Mouse (Mus musculus) hindbrain, embryonic 16.5 days (tissue): ENCODE data around the gene Gm20219. TPM values are rescaled to one million over a fixed set of nuclear protein-coding genes. Genes with fewer than 3 reads are reported as not detected.
"Not testable (repeated sequence)": the region's sequence is repeated elsewhere in the genome, so short reads cannot be mapped to it uniquely, and the experiment has no call there.

Experiments used
- ATAC-seq: fragments of 200-750 bp; cut with Nextera tagmentation; 2 replicates; pipeline ENCODE4 v1.8.0; 2017; ENCODE audit warnings: moderate TSS enrichment, moderate library complexity
- H3K27ac ChIP-seq: fragments of 300-500 bp; sonication (generic); 2 replicates; pipeline ENCODE4 v1.5.1; 2014; ENCODE audit warnings: low read depth, mild to moderate bottlenecking, control low read depth, low read length, moderate library complexity
- H3K27me3 ChIP-seq: fragments of 300-500 bp; sonication (generic); replicated peaks from 2 replicates; pipeline ENCODE4 v1.6.1; 2014; ENCODE audit warnings: low read length; ENCODE audit not compliant: control insufficient read depth, insufficient read depth
- H3K36me3 ChIP-seq: fragments of 300-500 bp; sonication (generic); 2 replicates; pipeline ENCODE4 v1.6.1; 2014; ENCODE audit warnings: mild to moderate bottlenecking, low read length, moderate library complexity, mixed read lengths; ENCODE audit not compliant: control insufficient read depth, insufficient read depth
- H3K4me1 ChIP-seq: fragments of 300-500 bp; sonication (generic); 2 replicates; pipeline ENCODE4 v1.6.1; 2014; ENCODE audit warnings: low read depth, low read length; ENCODE audit not compliant: control insufficient read depth, insufficient read depth
- H3K4me2 ChIP-seq: fragments of 300-500 bp; sonication (generic); 2 replicates; pipeline ENCODE4 v1.6.1; 2014; ENCODE audit warnings: mild to moderate bottlenecking, low read length, control low read depth, moderate library complexity
- H3K4me3 ChIP-seq: fragments of 300-500 bp; sonication (generic); 2 replicates; pipeline ENCODE4 v1.5.1; 2014; ENCODE audit warnings: mild to moderate bottlenecking, low read length, control low read depth, moderate library complexity
- H3K9ac ChIP-seq: fragments of 300-500 bp; sonication (generic); 2 replicates; pipeline ENCODE4 v1.6.1; 2014; ENCODE audit warnings: low read depth, mild to moderate bottlenecking, control low read depth, low read length, moderate library complexity
- H3K9me3 ChIP-seq: fragments of 300-500 bp; sonication (generic); 2 replicates; pipeline ENCODE4 v1.6.1; 2014; ENCODE audit warnings: mild to moderate bottlenecking, low read length, moderate library complexity; ENCODE audit not compliant: control insufficient read depth
- WGBS: fragments of 180-500 bp; shearing (Covaris S2); extraction: QIAGEN DNeasy Blood & Tissue Kit; methylation state at CpG from one replicate; pipeline ENCODE4 v1.1.7; 2014; 5-methylcytosine and 5-hydroxymethylcytosine counted together
- polyA plus RNA-seq: library from polyadenylated mRNA; unstranded; fragments of >200 nt; fragmentation: Nextera tagmentation; extraction: Ambion mirVana; gene quantifications from 2 replicates; pipeline ENCODE4 v1.2.1, GENCODE M21; 2015

Gene Gm20219
- polyA plus RNA-seq, 1 experiment from 2014 or later: 0.95 TPM

GRCm38 (mm10) chr17:56501635-56502400 is 52.4 kb downstream of the Gm20219 start:
- H3K4me2 ChIP-seq, H3K9ac ChIP-seq, ATAC-seq, H3K36me3 ChIP-seq, H3K9me3 ChIP-seq, H3K4me3 ChIP-seq, H3K27me3 ChIP-seq: not testable (repeated sequence)
- peak overlapping the region; percentile 55 for H3K27ac ChIP-seq
- WGBS: 20% methylated on average over 2 of the region's 2 CpGs
- H3K4me1 ChIP-seq: peaks cover 13% of the 10 kb centered on the region

Other genes with a start within 250 kb of the Gm20219 start
- gene Kdm4b, start 228.3 kb downstream of the Gm20219 start, polyA plus RNA-seq: 53.5 and 70.3 TPM in 2 replicates
- 229 and 264 TPM in 2 replicates for gene Ptprs, start 77.9 kb downstream of the Gm20219 start, polyA plus RNA-seq
- not detected in 2 replicates for gene Znrf4, start 42.0 kb downstream of the Gm20219 start, polyA plus RNA-seq
- gene Safb2, start 30.2 kb upstream of the Gm20219 start, polyA plus RNA-seq: 56.7 and 66.1 TPM in 2 replicates
- gene Safb, start 30.4 kb upstream of the Gm20219 start, polyA plus RNA-seq: 95.5 and 109 TPM in 2 replicates
- 186 and 221 TPM in 2 replicates for gene 2410015M20Rik, start 55.4 kb upstream of the Gm20219 start, polyA plus RNA-seq
- gene Rpl36, start 59.0 kb upstream of the Gm20219 start, polyA plus RNA-seq: 823 and 876 TPM in 2 replicates
- 45.4 and 45.7 TPM in 2 replicates for gene Lonp1, start 72.5 kb upstream of the Gm20219 start, polyA plus RNA-seq
- 1.6 and 1.7 TPM in 2 replicates for gene Catsperd, start 73.8 kb upstream of the Gm20219 start, polyA plus RNA-seq
- gene Ranbp3, start 118.9 kb upstream of the Gm20219 start, polyA plus RNA-seq: 100 and 110 TPM in 2 replicates
- 565 and 621 TPM in 2 replicates for gene Ndufa11, start 163.4 kb upstream of the Gm20219 start, polyA plus RNA-seq
- 15.1 and 16.6 TPM in 2 replicates for gene Vmac, start 163.6 kb upstream of the Gm20219 start, polyA plus RNA-seq
- 2.4 and 2.5 TPM in 2 replicates for gene Nrtn, start 203.1 kb upstream of the Gm20219 start, polyA plus RNA-seq
- 97.3 and 99.9 TPM in 2 replicates for gene Dus3l, start 210.4 kb upstream of the Gm20219 start, polyA plus RNA-seq
- 0.60 and 1.0 TPM in 2 replicates for gene Prr22, start 215.9 kb upstream of the Gm20219 start, polyA plus RNA-seq